In genomic region chr6:142967407-142967806, GRCm38 (mm10) we compare ENCODE assay signal across 27 mouse cellular contexts. TPM values are rescaled to one million over a fixed set of nuclear protein-coding genes. Genes with fewer than 3 reads are reported as not detected.
DNase-seq lines count a peak whose midpoint lies in the region; ATAC-seq and TF ChIP-seq lines count a peak whose summit lies in the region.
"Had no signal": no experiment of that assay in that cellular context is flagged by ENCODE, and none has a peak within 500 bp of the region (broad histone marks: within the 10 kb centered on the region; RNA-seq: fewer than 3 reads in every experiment).

No protein-coding gene starts in this region.

- H3K4me2 ChIP-seq in kidney, embryonic 15.5 days = no peak overlapping the region
- H3K4me2 ChIP-seq in stomach, postnatal 0 days (replicated peaks; ENCODE audit: low read depth) = no peak overlapping the region
- H3K4me2 ChIP-seq: forebrain, embryonic 13.5 days; heart, embryonic 13.5 days; hindbrain, embryonic 15.5 days had no signal

- H3K4me3 ChIP-seq in kidney, adult 2 months (ENCODE audit: insufficient read depth, low read depth, low read length) = no peak overlapping the region
- no peak overlapping the region for H3K4me3 ChIP-seq in kidney, embryonic 15.5 days (replicated peaks)
- no peak overlapping the region for H3K4me3 ChIP-seq in limb, embryonic 10.5 days
- no peak overlapping the region for H3K4me3 ChIP-seq in stomach, postnatal 0 days (ENCODE audit: low read depth, low read length)
- H3K4me3 ChIP-seq: forebrain, embryonic 10.5 days; forebrain, embryonic 13.5 days; heart, embryonic 13.5 days; hindbrain, embryonic 15.5 days had no signal

- H3K9ac ChIP-seq in kidney, embryonic 15.5 days = no peak overlapping the region
- H3K9ac ChIP-seq in stomach, postnatal 0 days (ENCODE audit: low read length) = no peak overlapping the region
- H3K9ac ChIP-seq: forebrain, embryonic 13.5 days; heart, embryonic 13.5 days; hindbrain, embryonic 15.5 days had no signal

- no peak for TF ChIP-seq POLR2A in kidney, adult 2 months (IDR thresholded peaks at IDR 0.05; ENCODE audit: low read depth, low read length)

- no peak for TF ChIP-seq CTCF in kidney, adult 2 months (conservative IDR thresholded peaks at IDR 0.05; ENCODE audit: insufficient read depth, insufficient read length, low read depth, low read length)
- TF ChIP-seq CTCF in stomach, postnatal 0 days (IDR thresholded peaks at IDR 0.05; ENCODE audit: low read depth) = no peak

- no peak overlapping the region for H3K27ac ChIP-seq in kidney, adult 2 months (ENCODE audit: insufficient read depth, low read depth, low read length)
- no peak overlapping the region for H3K27ac ChIP-seq in kidney, embryonic 15.5 days
- H3K27ac ChIP-seq in limb, embryonic 10.5 days = no peak overlapping the region
- H3K27ac ChIP-seq in stomach, postnatal 0 days (replicated peaks) = no peak overlapping the region
- H3K27ac ChIP-seq: forebrain, embryonic 10.5 days; forebrain, embryonic 13.5 days; heart, embryonic 13.5 days; hindbrain, embryonic 15.5 days had no signal

- 59% methylated on average over 1 of the region's 1 CpGs for WGBS in kidney, adult 2 months
- 95% methylated on average over 1 of the region's 1 CpGs for WGBS in kidney, embryonic 15.5 days
- WGBS in limb, embryonic 10.5 days = 96% methylated on average over 1 of the region's 1 CpGs
- 65% methylated on average over 1 of the region's 1 CpGs for WGBS in stomach, postnatal 0 days

- H3K9me3 ChIP-seq in kidney, embryonic 15.5 days (replicated peaks) = no peaks in the 10 kb centered on the region
- no peaks in the 10 kb centered on the region for H3K9me3 ChIP-seq in limb, embryonic 10.5 days (replicated peaks)
- no peaks in the 10 kb centered on the region for H3K9me3 ChIP-seq in stomach, postnatal 0 days (ENCODE audit: control insufficient read depth, low read length)
- H3K9me3 ChIP-seq: forebrain, embryonic 10.5 days; forebrain, embryonic 13.5 days; hindbrain, embryonic 15.5 days had no signal

- no peak for TF ChIP-seq EP300 in stomach, postnatal 0 days (optimal IDR thresholded peaks at IDR 0.05)

- no peaks in the 10 kb centered on the region for H3K4me1 ChIP-seq in kidney, adult 2 months (ENCODE audit: control insufficient read depth, insufficient read depth, low read length)
- H3K4me1 ChIP-seq in kidney, embryonic 15.5 days = peaks cover 11% of the 10 kb centered on the region
- H3K4me1 ChIP-seq in limb, embryonic 10.5 days = peaks cover 20% of the 10 kb centered on the region
- H3K4me1 ChIP-seq in stomach, postnatal 0 days (replicated peaks; ENCODE audit: control insufficient read depth, insufficient read depth) = no peaks in the 10 kb centered on the region

- H3K36me3 ChIP-seq in kidney, adult 2 months (ENCODE audit: control insufficient read depth, insufficient read depth, low read length) = no peaks in the 10 kb centered on the region
- H3K36me3 ChIP-seq in kidney, embryonic 15.5 days = no peaks in the 10 kb centered on the region
- no peaks in the 10 kb centered on the region for H3K36me3 ChIP-seq in limb, embryonic 10.5 days
- no peaks in the 10 kb centered on the region for H3K36me3 ChIP-seq in stomach, postnatal 0 days (ENCODE audit: control insufficient read depth, insufficient read depth, low read length)
- H3K36me3 ChIP-seq: forebrain, embryonic 10.5 days; heart, embryonic 13.5 days; hindbrain, embryonic 15.5 days had no signal

- H3K27me3 ChIP-seq in kidney, adult 2 months (replicated peaks; ENCODE audit: control insufficient read depth, insufficient read depth, low read length) = no peaks in the 10 kb centered on the region
- peaks cover 14% of the 10 kb centered on the region for H3K27me3 ChIP-seq in kidney, embryonic 15.5 days
- peaks cover 18% of the 10 kb centered on the region for H3K27me3 ChIP-seq in limb, embryonic 10.5 days (ENCODE audit: low read depth, poor library complexity, severe bottlenecking)
- no peaks in the 10 kb centered on the region; the same call in 1 of the 2 replicates for H3K27me3 ChIP-seq in stomach, postnatal 0 days (ENCODE audit: control insufficient read depth, insufficient read depth, low read length)
- H3K27me3 ChIP-seq: forebrain, embryonic 13.5 days; hindbrain, embryonic 15.5 days had no signal

- no peak for ATAC-seq in kidney, embryonic 15.5 days (replicated peaks; ENCODE audit: low FRiP score)
- no peak for ATAC-seq in stomach, postnatal 0 days (ENCODE audit: low FRiP score, low TSS enrichment)
- ATAC-seq: CD4-positive, CD25-positive, alpha-beta regulatory T cell, adult 4 months; forebrain, embryonic 13.5 days; forebrain, embryonic 16.5 days had no signal

- peak; percentile 27 for DNase-seq in kidney, adult 2 months
- peak; percentile 5 for DNase-seq in thymus, postnatal 4 days
- no peak for DNase-seq in thymus, postnatal 0 days (ENCODE audit: low spot score)
- DNase-seq in limb, embryonic 10.5 days (ENCODE audit: low spot score) = peak; percentile 5
- DNase-seq in layer of hippocampus, postnatal 14 days (ENCODE audit: low spot score in 2 of 2) = no peak
- DNase-seq in stomach, postnatal 0 days (ENCODE audit: low spot score) = no peak
- DNase-seq: adrenal gland, adult 2 months; adrenal gland, postnatal 14 days; cerebellum, adult 11 months; cerebellum, adult 2 months; cerebellum, adult 9-11 months; cerebellum, postnatal 25 days; embryo, embryonic 11 days; gastrocnemius, postnatal 10 days; gastrocnemius, postnatal 36 days; heart, adult 18-20 months; heart, postnatal 14 days; heart, postnatal 4 days had no signal

RNA-seq across cellular contexts. Expression of gene St8sia1, which starts 3.2 kb away (rescaled TPM):
- 13.2 and 14.3 TPM in 2 replicates for polyA plus RNA-seq in kidney, adult 2 months (2012; rRNA removed)
- polyA plus RNA-seq in kidney, embryonic 15.5 days (2015; fragmentation: Nextera tagmentation; extraction: Ambion mirVana) = 3.0 and 3.1 TPM in 2 replicates
- polyA plus RNA-seq in thymus, postnatal 0 days (2015; fragmentation: Nextera tagmentation; extraction: Ambion mirVana) = 8.1 and 10.0 TPM in 2 replicates
- 0.73 and 0.91 TPM in 2 replicates for polyA plus RNA-seq in limb, embryonic 10.5 days (2016; fragmentation: Nextera tagmentation; extraction: Ambion mirVana)
- total RNA-seq in layer of hippocampus, postnatal 14 days (2021) = 10 to 100 TPM; 29.7 to 32.2 TPM
- 0.19 and 0.23 TPM in 2 replicates for polyA plus RNA-seq in stomach, postnatal 0 days (2015; fragmentation: Nextera tagmentation; extraction: Ambion mirVana)
- total RNA-seq: MEL had no signal
- polyA plus RNA-seq: C2C12 had no signal

Comparison
In these comparisons a context has a peak if more than half of its experiments do, and no peak if none do; other contexts are left out.
1. DNase-seq: peak in kidney, adult 2 months (single experiment), thymus, postnatal 4 days (single experiment) and limb, embryonic 10.5 days (single experiment); none in thymus, postnatal 0 days (single experiment), layer of hippocampus, postnatal 14 days (0 of 2) and stomach, postnatal 0 days (single experiment).